Mouse (Mus musculus) cerebellum, adult 2 months (tissue): Measurements from ENCODE around the gene Setd3.

Experiments used
- CTCF ChIP-seq: fragments of 200-500 bp; IDR thresholded peaks from 2 replicates; pipeline ENCODE4 v1.5.1; 2011; ENCODE audit warnings: low read depth, mild to moderate bottlenecking, control low read depth, low read length, moderate library complexity, borderline replicate concordance; ENCODE audit not compliant: insufficient read depth
- POLR2A ChIP-seq: fragments of 200-500 bp; IDR thresholded peaks from 2 replicates; pipeline ENCODE4 v1.6.1; 2011; ENCODE audit warnings: low read length, control low read depth, borderline replicate concordance; ENCODE audit not compliant: insufficient read depth

DNA sequence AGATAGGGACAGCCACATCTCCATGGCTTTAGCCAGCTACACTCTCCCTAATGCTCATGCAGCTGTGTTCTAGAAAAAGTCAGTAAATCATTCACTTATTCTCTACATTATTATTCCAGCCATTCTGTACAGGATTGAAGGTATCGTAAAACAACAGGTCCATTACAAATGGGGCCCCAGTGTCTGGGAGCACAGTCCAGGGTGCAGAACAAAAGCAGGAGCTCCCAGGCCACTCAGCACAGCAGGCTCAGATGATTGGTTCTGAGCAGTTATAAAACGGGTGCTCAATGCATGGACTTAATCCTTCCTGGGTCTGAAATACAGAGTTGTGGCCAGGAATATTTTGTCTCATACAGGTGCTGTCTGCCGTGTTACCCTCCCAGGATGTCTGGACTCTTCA, 68.4 kb downstream of the Setd3 start:
- no peak for TF ChIP-seq POLR2A
- no peak for TF ChIP-seq CTCF
